Mouse (Mus musculus): ENCODE measurements at regions not wholly inside any gene's neighbourhood (a gene's known extent, or its start where the extent isn't known, plus 50 kb on each side); places are given as distances from the start of the nearest gene placed in this dataset.
"Not testable (repeated sequence)": the region's sequence is repeated elsewhere in the genome, so short reads cannot be mapped to it uniquely, and the experiment has no call there.

GRCm38 (mm10) chr12:17852138-17852537 is 161.5 kb downstream of the Hpcal1 start:
- peak; percentile 58 for DNase-seq
- TF ChIP-seq CTCF (IDR thresholded peaks at IDR 0.05; ENCODE audit: insufficient read depth, low read length), result peak; percentile 64
- not testable (repeated sequence) for H3K4me1 ChIP-seq (ENCODE audit: control insufficient read depth, insufficient read depth, low read length); H3K4me3 ChIP-seq (replicated peaks; ENCODE audit: extremely low read depth, low read depth, low read length)
- WGBS, result 29% methylated on average over 3 of the region's 3 CpGs

- not testable (repeated sequence) for H3K4me3 ChIP-seq (replicated peaks; ENCODE audit: extremely low read depth, low read depth, low read length); DNase-seq; H3K4me1 ChIP-seq (ENCODE audit: control insufficient read depth, insufficient read depth, low read length)
- 31% methylated on average over 6 of the region's 6 CpGs for WGBS
Observed at GRCm38 (mm10) chr12:17872491-17872890, 181.8 kb downstream of the Hpcal1 start.

GRCm38 (mm10) chr12:17881371-17882116 is 190.9 kb downstream of the Hpcal1 start:
- WGBS, result 1% methylated on average over 59 of the region's 59 CpGs
- peak overlapping the region; percentile 56 for H3K4me3 ChIP-seq (replicated peaks; ENCODE audit: extremely low read depth, low read depth, low read length)
- H3K4me1 ChIP-seq (ENCODE audit: control insufficient read depth, insufficient read depth, low read length), result no peaks in the 10 kb centered on the region
- peak; percentile 53; the same call in 1 of the 2 replicates for TF ChIP-seq POLR2A (IDR thresholded peaks at IDR 0.05; ENCODE audit: borderline replicate concordance, extremely low read depth, low read depth, low read length)
- peak; percentile 40 for TF ChIP-seq CTCF (IDR thresholded peaks at IDR 0.05; ENCODE audit: insufficient read depth, low read length)
- peak; percentile 82 for DNase-seq

GRCm38 (mm10) chr12:17882117-17883116 is 191.8 kb downstream of the Hpcal1 start:
- DNase-seq, result peak; percentile 24
- peak overlapping the region; percentile 56 for H3K4me3 ChIP-seq (replicated peaks; ENCODE audit: extremely low read depth, low read depth, low read length)
- WGBS, result 1% methylated on average over 62 of the region's 65 CpGs
- H3K4me1 ChIP-seq (ENCODE audit: control insufficient read depth, insufficient read depth, low read length), result not testable (repeated sequence)

GRCm38 (mm10) chr12:17891663-17892310 is 201.1 kb downstream of the Hpcal1 start:
- H3K4me3 ChIP-seq (replicated peaks; ENCODE audit: extremely low read depth, low read depth, low read length); DNase-seq; H3K4me1 ChIP-seq (ENCODE audit: control insufficient read depth, insufficient read depth, low read length): not testable (repeated sequence)
- 97% methylated on average over 6 of the region's 6 CpGs for WGBS

GRCm38 (mm10) chr12:17913058-17913457 is 222.4 kb downstream of the Hpcal1 start:
- H3K4me3 ChIP-seq (replicated peaks; ENCODE audit: extremely low read depth, low read depth, low read length); H3K4me1 ChIP-seq (ENCODE audit: control insufficient read depth, insufficient read depth, low read length); DNase-seq: not testable (repeated sequence)
- 90% methylated on average over 3 of the region's 3 CpGs for WGBS
